Mouse (Mus musculus) ES-Bruce4 (cell line): ENCODE results near the gene Myo5a. TPM values are rescaled to one million over a fixed set of nuclear protein-coding genes. Genes with fewer than 3 reads are reported as not detected.
A peak's percentile ranks its signal among the peaks of the same experiment; 100 is the strongest.

Experiments
- H3K27ac ChIP-seq: 2 replicates; pipeline ENCODE4 v1.5.1; 2012; ENCODE audit warnings: low read length, inconsistent platforms; ENCODE audit not compliant: insufficient read depth
- H3K27me3 ChIP-seq: 2 replicates; pipeline ENCODE4 v1.6.1; 2012; ENCODE audit warnings: mild to moderate bottlenecking, low read length, inconsistent platforms; ENCODE audit not compliant: control insufficient read depth, poor library complexity, insufficient read depth, severe bottlenecking
- H3K36me3 ChIP-seq: 2 replicates; pipeline ENCODE4 v1.6.1; 2012; ENCODE audit warnings: inconsistent platforms, mild to moderate bottlenecking, low read length, moderate library complexity; ENCODE audit not compliant: control insufficient read depth, poor library complexity, insufficient read depth, severe bottlenecking
- H3K4me1 ChIP-seq: one replicate; pipeline ENCODE4 v1.8.1; 2011; ENCODE audit warnings: low read length; ENCODE audit not compliant: control insufficient read depth, insufficient read depth
- H3K4me3 ChIP-seq: 2 replicates; pipeline ENCODE4 v1.5.1; 2011; ENCODE audit warnings: low read depth, mild to moderate bottlenecking, low read length
- H3K9ac ChIP-seq: 2 replicates; pipeline ENCODE4 v1.6.1; 2012; ENCODE audit warnings: low read depth, mild to moderate bottlenecking, inconsistent platforms; ENCODE audit not compliant: poor library complexity, severe bottlenecking
- H3K9me3 ChIP-seq: replicated peaks from 2 replicates; pipeline ENCODE4 v1.6.1; 2012; ENCODE audit warnings: mild to moderate bottlenecking, low read length, inconsistent platforms; ENCODE audit not compliant: control insufficient read depth, poor library complexity, insufficient read depth, severe bottlenecking
- CTCF ChIP-seq: IDR thresholded peaks from one replicate; pipeline ENCODE4 v1.8.1; 2011; ENCODE audit warnings: low read depth, low read length
- EP300 ChIP-seq: IDR thresholded peaks from 2 replicates; pipeline ENCODE4 v1.6.1; 2011; ENCODE audit warnings: low read depth, low read length; ENCODE audit not compliant: insufficient read depth
- POLR2A ChIP-seq: IDR thresholded peaks from one replicate; pipeline ENCODE4 v1.8.1; 2011; ENCODE audit warnings: low read length; ENCODE audit not compliant: insufficient read depth
- polyA plus RNA-seq: library from polyadenylated mRNA; stranded (reverse); fragments of >200 nt; gene quantifications from 2 replicates; pipeline ENCODE4 v1.2.4, GENCODE M21; 2011; ENCODE audit warnings: low read depth; ENCODE audit not compliant: missing spikeins, insufficient read depth, insufficient read length

Gene Myo5a
- polyA plus RNA-seq, 1 experiment = 91.8 TPM

GRCm38 (mm10) chr9:75243052-75243451 lies 172.2 kb downstream of the Myo5a start:
- H3K9me3 ChIP-seq = no peaks in the 10 kb centered on the region
- TF ChIP-seq CTCF = no peak
- no peak for TF ChIP-seq EP300
- no peak for TF ChIP-seq POLR2A
- peaks cover 5% of the 10 kb centered on the region; the same call in 1 of the 2 replicates for H3K36me3 ChIP-seq
- no peaks in the 10 kb centered on the region for H3K4me1 ChIP-seq
- no peak overlapping the region for H3K27ac ChIP-seq
- no peak overlapping the region for H3K9ac ChIP-seq
- no peak overlapping the region for H3K4me3 ChIP-seq
- no peaks in the 10 kb centered on the region for H3K27me3 ChIP-seq

- H3K36me3 ChIP-seq = peaks cover 5% of the 10 kb centered on the region; the same call in 1 of the 2 replicates
- H3K4me1 ChIP-seq = no peaks in the 10 kb centered on the region
- TF ChIP-seq CTCF (no peak), POLR2A (no peak), EP300 (no peak)
- H3K9ac ChIP-seq = no peak overlapping the region
- no peak overlapping the region for H3K4me3 ChIP-seq
- H3K27ac ChIP-seq = no peak overlapping the region
- H3K27me3 ChIP-seq = no peaks in the 10 kb centered on the region
- H3K9me3 ChIP-seq = no peaks in the 10 kb centered on the region
Measured at GRCm38 (mm10) chr9:75243730-75244406, 173.1 kb downstream of the Myo5a start.

DNA sequence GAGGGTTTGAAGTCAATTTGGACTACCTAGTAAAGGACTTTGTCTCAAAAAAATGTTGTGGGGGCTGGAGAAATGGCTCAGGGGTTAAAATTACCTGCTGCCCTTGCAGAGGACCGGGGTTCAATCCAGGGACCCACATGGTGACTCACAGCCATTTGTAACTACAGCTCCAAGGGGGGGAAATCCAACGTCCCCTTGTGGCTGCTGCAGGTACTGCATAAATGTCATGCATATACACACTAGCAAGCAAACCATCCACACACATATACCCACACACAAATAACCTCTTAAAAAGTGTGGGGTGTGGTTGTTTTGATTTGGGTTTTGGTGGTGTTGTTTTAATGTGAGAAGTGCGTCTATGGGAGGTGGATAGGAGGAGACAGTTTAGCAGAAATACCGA lies 173.7 kb downstream of the Myo5a start:
- TF ChIP-seq POLR2A (no peak), CTCF (peak; percentile 1)
- Histone ChIP-seq H3K4me1 (no peaks in the 10 kb centered on the region), H3K9me3 (no peaks in the 10 kb centered on the region), H3K27me3 (no peaks in the 10 kb centered on the region), H3K9ac (no peak overlapping the region), H3K4me3 (no peak overlapping the region), H3K36me3 (peaks cover 5% of the 10 kb centered on the region; the same call in 1 of the 2 replicates), H3K27ac (no peak overlapping the region)

DNA sequence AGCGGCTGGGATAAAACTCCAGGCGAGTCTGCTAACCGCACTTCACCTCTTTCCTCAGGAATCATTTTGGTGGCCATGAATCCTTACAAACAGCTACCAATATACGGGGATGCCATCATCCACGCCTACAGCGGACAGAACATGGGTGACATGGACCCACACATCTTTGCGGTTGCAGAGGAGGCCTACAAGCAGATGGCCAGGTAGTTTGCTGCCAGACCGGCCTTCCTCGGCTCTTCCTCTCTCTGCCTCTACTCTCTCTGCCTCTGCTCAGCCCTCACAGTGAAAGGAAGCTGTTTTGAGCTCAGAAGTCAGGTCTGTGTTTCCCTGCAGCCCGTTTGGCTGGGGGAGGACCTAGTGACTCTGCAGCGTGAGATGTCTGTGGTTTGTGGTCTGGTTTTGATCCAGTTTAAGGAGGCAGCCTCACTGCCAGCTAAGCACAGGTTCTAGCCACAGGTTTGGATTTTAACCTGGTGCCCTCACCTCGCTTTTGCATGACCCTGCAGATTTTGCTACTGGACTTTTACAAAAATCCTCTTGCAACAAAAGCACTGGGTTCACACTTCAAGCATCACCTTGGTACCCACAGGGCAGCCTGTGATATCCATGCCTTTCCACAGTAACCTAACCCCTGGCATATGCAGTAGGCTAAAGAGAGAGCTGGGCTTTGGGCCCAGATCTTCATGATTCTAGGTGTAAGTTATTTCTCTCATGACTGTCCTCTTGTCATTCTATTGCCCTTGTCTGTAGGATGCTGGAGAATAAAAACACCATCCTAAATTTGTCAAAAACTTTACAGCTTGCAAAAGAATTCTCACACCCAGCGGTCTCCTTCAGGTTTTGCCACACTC lies 175.5 kb downstream of the Myo5a start:
- Histone ChIP-seq H3K4me1 (no peaks in the 10 kb centered on the region), H3K9me3 (no peaks in the 10 kb centered on the region), H3K4me3 (no peak overlapping the region), H3K27ac (no peak overlapping the region), H3K9ac (no peak overlapping the region), H3K36me3 (peaks cover 5% of the 10 kb centered on the region; the same call in 1 of the 2 replicates), H3K27me3 (no peaks in the 10 kb centered on the region)
- TF ChIP-seq EP300 (no peak), CTCF (no peak), POLR2A (no peak)

DNA sequence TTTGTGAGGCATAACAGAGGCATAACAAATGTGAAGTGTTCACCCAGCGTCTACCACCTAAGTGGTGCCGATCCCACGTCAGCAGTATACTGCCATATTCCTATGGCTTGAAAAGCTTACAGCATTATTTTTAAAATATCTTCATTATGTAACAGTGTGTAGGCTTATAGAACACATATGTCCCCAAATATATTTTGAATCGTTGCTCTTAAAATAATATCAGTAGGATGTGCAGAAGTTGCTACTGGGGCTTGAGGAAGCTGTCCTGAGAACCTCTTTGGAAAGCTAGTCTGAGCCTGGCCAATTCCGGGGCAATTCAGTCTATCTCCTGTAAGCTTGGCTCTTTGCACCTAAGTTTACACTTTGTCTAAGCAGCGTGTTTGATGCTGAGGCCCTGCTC lies 177.1 kb downstream of the Myo5a start:
- Histone ChIP-seq H3K27ac (no peak overlapping the region), H3K4me3 (no peak overlapping the region), H3K4me1 (no peaks in the 10 kb centered on the region), H3K27me3 (no peaks in the 10 kb centered on the region), H3K9me3 (no peaks in the 10 kb centered on the region), H3K9ac (no peak overlapping the region), H3K36me3 (peaks cover 5% of the 10 kb centered on the region; the same call in 1 of the 2 replicates)
- TF ChIP-seq POLR2A (no peak), EP300 (no peak), CTCF (no peak)

DNA sequence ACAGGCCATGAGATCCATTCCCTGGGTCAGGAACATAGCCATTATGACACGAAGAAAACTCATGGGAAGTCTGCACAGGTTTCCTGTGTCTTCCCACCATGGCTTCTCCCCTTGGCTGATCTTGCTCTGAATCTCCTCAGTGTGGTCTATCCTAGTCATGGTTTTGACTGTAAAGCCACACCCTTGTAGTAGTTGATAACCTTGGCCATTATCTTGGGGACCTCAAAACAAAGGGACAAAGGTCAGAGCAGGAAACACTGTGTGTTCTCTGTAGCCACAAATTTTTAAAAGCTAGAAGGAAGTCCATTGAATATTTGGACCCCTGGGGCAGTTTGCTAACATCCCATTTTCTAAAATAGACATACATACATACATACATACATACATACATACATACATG lies 177.5 kb downstream of the Myo5a start:
- Histone ChIP-seq H3K27ac (no peak overlapping the region), H3K9me3 (no peaks in the 10 kb centered on the region), H3K27me3 (no peaks in the 10 kb centered on the region), H3K4me3 (no peak overlapping the region), H3K9ac (no peak overlapping the region), H3K36me3 (peaks cover 5% of the 10 kb centered on the region; the same call in 1 of the 2 replicates), H3K4me1 (no peaks in the 10 kb centered on the region)
- no peak for TF ChIP-seq CTCF
- TF ChIP-seq POLR2A = no peak
- TF ChIP-seq EP300 = no peak
